Mouse (Mus musculus): Measurements from ENCODE around the gene Fign. TPM values are rescaled to one million over a fixed set of nuclear protein-coding genes. Genes with fewer than 3 reads are reported as not detected.

Fign gene
- polyA plus RNA-seq, 1 experiment = 3.6 TPM

DNA sequence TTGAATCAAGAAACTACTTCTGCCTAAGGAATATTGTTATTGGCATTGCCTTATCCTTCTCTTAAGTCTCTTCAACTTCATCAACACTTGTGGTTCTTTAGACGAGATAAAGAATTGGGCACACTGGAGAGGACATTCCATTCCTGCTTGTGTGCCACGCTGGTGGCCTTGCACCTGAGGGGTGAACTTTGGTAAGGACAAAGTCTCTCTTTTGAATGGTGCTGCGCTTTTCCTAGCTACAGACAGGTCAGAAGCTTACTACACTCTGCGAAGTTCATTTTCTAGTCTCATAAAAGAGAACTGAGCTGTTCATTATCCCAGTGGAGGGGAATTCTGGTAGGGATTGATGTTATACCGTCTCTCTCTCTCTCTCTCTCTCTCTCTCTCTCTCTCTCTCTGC, 38.4 kb downstream of the Fign start:
- TF ChIP-seq CTCF (conservative IDR thresholded peaks at IDR 0.05; ENCODE audit: insufficient read depth, insufficient read length, low read depth, low read length) (no peak), POLR2A (IDR thresholded peaks at IDR 0.05; ENCODE audit: low read depth, low read length) (no peak)
- no peaks in the 10 kb centered on the region for H3K27me3 ChIP-seq (replicated peaks; ENCODE audit: control insufficient read depth, insufficient read depth, low read length)
- no peaks in the 10 kb centered on the region for H3K36me3 ChIP-seq (ENCODE audit: control insufficient read depth, insufficient read depth, low read length)
- peak overlapping the region; percentile 82 for H3K27ac ChIP-seq (ENCODE audit: insufficient read depth, low read depth, low read length)
- peaks cover 12% of the 10 kb centered on the region for H3K4me1 ChIP-seq (ENCODE audit: control insufficient read depth, insufficient read depth, low read length)
- 54% methylated on average over 5 of the region's 5 CpGs for WGBS
- no peak overlapping the region for H3K4me3 ChIP-seq (ENCODE audit: insufficient read depth, low read depth, low read length)
- DNase-seq = peak; percentile 81

DNA sequence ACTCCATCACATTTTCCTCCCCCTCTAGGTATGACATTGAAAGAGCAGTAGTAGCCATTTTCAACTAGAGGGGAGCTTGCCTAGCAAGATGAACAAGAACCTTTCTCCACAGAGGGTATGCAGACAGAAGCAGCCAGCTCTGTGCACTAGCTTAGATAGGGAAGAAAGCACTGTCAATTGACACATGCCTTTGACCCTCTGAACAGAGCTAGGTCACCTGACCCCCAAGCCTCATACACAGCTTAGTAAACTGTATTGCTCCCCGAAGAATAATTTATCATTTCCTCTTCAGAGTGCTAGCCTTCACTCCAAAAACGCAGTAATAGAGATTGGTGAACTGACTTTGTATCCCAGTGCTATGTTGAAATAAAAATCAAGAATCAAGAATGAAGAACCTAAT, 49.7 kb downstream of the Fign start:
- TF ChIP-seq POLR2A (IDR thresholded peaks at IDR 0.05; ENCODE audit: low read depth, low read length) = no peak
- no peak for TF ChIP-seq CTCF (conservative IDR thresholded peaks at IDR 0.05; ENCODE audit: insufficient read depth, insufficient read length, low read depth, low read length)

DNA sequence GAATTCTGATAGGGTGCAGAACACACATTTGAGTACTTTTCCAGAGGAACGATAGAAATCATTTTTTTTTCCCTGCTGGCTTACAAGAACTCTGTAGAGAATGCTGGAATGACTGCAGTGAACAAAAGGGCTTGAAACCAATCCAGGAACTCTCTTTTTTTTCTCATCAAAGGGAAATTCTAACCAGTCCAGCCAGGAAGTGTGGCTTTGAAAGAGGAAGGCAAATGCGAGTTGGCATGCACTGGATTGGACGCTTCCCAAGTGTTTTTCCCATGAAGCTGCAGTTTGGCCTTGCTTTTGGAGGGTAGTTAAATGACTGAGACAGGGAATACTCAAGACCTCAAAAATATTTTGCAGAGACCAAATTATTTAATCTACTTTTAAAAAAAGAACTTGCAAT, 54.7 kb downstream of the Fign start:
- TF ChIP-seq CTCF (conservative IDR thresholded peaks at IDR 0.05; ENCODE audit: insufficient read depth, insufficient read length, low read depth, low read length) (no peak), POLR2A (IDR thresholded peaks at IDR 0.05; ENCODE audit: low read depth, low read length) (no peak)
- Histone ChIP-seq H3K4me3 (ENCODE audit: insufficient read depth, low read depth, low read length) (no peak overlapping the region), H3K27ac (ENCODE audit: insufficient read depth, low read depth, low read length) (no peak overlapping the region; the same call in 1 of the 2 replicates), H3K36me3 (ENCODE audit: control insufficient read depth, insufficient read depth, low read length) (no peaks in the 10 kb centered on the region), H3K4me1 (ENCODE audit: control insufficient read depth, insufficient read depth, low read length) (0 out of 2 replicates have a peak, but pooled peaks cover 2% of the 10 kb centered on the region), H3K27me3 (replicated peaks; ENCODE audit: control insufficient read depth, insufficient read depth, low read length) (no peaks in the 10 kb centered on the region)
- peak; percentile 83 for DNase-seq
- WGBS = 34% methylated on average over 3 of the region's 3 CpGs

More for the DNA sequence above, 49.7 kb downstream of the Fign start:
- no peak overlapping the region for H3K4me3 ChIP-seq (ENCODE audit: insufficient read depth, low read depth, low read length)
- no peaks in the 10 kb centered on the region for H3K27me3 ChIP-seq (replicated peaks; ENCODE audit: control insufficient read depth, insufficient read depth, low read length)
- 0 out of 2 replicates have a peak, but pooled peaks cover 2% of the 10 kb centered on the region for H3K4me1 ChIP-seq (ENCODE audit: control insufficient read depth, insufficient read depth, low read length)
- no peak overlapping the region for H3K27ac ChIP-seq (ENCODE audit: insufficient read depth, low read depth, low read length)
- no peak for DNase-seq
- WGBS = 59% methylated on average over 2 of the region's 2 CpGs
- no peaks in the 10 kb centered on the region for H3K36me3 ChIP-seq (ENCODE audit: control insufficient read depth, insufficient read depth, low read length)

- WGBS = 63% methylated on average over 3 of the region's 3 CpGs
- no peaks in the 10 kb centered on the region for H3K4me1 ChIP-seq (ENCODE audit: control insufficient read depth, insufficient read depth, low read length)
- no peak for DNase-seq
- no peak overlapping the region for H3K4me3 ChIP-seq (ENCODE audit: insufficient read depth, low read depth, low read length)
- no peak overlapping the region for H3K27ac ChIP-seq (ENCODE audit: insufficient read depth, low read depth, low read length)
- TF ChIP-seq CTCF (conservative IDR thresholded peaks at IDR 0.05; ENCODE audit: insufficient read depth, insufficient read length, low read depth, low read length) (no peak), POLR2A (IDR thresholded peaks at IDR 0.05; ENCODE audit: low read depth, low read length) (no peak)
- H3K36me3 ChIP-seq (ENCODE audit: control insufficient read depth, insufficient read depth, low read length) = no peaks in the 10 kb centered on the region
- H3K27me3 ChIP-seq (replicated peaks; ENCODE audit: control insufficient read depth, insufficient read depth, low read length) = no peaks in the 10 kb centered on the region
Measured at GRCm38 (mm10) chr2:64035393-64035792, 62.4 kb downstream of the Fign start.

GRCm38 (mm10) chr2:64033871-64034270, 64.0 kb downstream of the Fign start:
- Histone ChIP-seq H3K36me3 (ENCODE audit: control insufficient read depth, insufficient read depth, low read length) (no peaks in the 10 kb centered on the region), H3K4me3 (ENCODE audit: insufficient read depth, low read depth, low read length) (no peak overlapping the region), H3K4me1 (ENCODE audit: control insufficient read depth, insufficient read depth, low read length) (no peaks in the 10 kb centered on the region), H3K27ac (ENCODE audit: insufficient read depth, low read depth, low read length) (no peak overlapping the region), H3K27me3 (replicated peaks; ENCODE audit: control insufficient read depth, insufficient read depth, low read length) (no peaks in the 10 kb centered on the region)
- DNase-seq = no peak
- TF ChIP-seq CTCF (conservative IDR thresholded peaks at IDR 0.05; ENCODE audit: insufficient read depth, insufficient read length, low read depth, low read length) = no peak
- no peak for TF ChIP-seq POLR2A (IDR thresholded peaks at IDR 0.05; ENCODE audit: low read depth, low read length)
- 84% methylated on average over 3 of the region's 3 CpGs for WGBS

- Histone ChIP-seq H3K27ac (ENCODE audit: insufficient read depth, low read depth, low read length) (no peak overlapping the region), H3K4me3 (ENCODE audit: insufficient read depth, low read depth, low read length) (no peak overlapping the region), H3K27me3 (replicated peaks; ENCODE audit: control insufficient read depth, insufficient read depth, low read length) (no peaks in the 10 kb centered on the region), H3K4me1 (ENCODE audit: control insufficient read depth, insufficient read depth, low read length) (0 out of 2 replicates have a peak, but pooled peaks cover 2% of the 10 kb centered on the region), H3K36me3 (ENCODE audit: control insufficient read depth, insufficient read depth, low read length) (no peaks in the 10 kb centered on the region)
- DNase-seq = peak; percentile 9
- TF ChIP-seq POLR2A (IDR thresholded peaks at IDR 0.05; ENCODE audit: low read depth, low read length) (no peak), CTCF (conservative IDR thresholded peaks at IDR 0.05; ENCODE audit: insufficient read depth, insufficient read length, low read depth, low read length) (no peak)
- WGBS = 67% methylated on average over 4 of the region's 4 CpGs
Measured at GRCm38 (mm10) chr2:64025961-64026360, 71.9 kb downstream of the Fign start.

DNA sequence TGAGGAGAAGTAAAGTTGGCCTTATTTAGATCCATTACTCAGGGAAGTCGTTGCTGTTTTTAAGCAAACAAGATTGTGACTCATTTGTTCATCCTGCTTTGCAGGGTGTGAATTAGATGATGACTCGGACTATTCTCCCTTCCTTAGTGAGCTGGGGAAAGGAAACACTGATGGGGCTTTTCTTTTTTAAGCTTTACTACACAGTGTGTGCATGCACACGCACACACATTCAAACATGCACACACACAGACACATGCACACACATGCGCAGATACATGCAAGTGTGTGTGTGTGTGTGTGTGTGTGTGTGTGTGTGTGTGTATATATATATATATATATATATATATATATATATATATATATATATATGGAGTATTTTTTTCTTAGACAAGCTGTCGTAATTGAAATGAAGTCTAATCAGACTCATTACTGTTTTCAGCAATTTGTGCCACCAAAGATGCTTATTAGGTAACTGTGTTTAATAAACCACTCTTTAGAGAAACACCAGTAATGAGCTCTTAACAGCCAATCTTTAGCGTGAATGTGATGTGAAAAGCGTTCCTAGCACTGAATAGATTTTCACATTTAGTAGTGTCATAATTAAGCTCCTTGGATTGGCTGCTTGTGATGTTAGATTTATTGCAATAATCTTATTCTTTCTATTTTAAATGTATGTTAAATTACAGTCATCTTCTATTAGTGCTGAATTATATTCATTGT, 103.4 kb downstream of the Fign start:
- Histone ChIP-seq H3K4me1 (ENCODE audit: control insufficient read depth, insufficient read depth, low read length) (no peaks in the 10 kb centered on the region; the same call in 1 of the 2 replicates), H3K4me3 (ENCODE audit: insufficient read depth, low read depth, low read length) (no peak overlapping the region), H3K27me3 (replicated peaks; ENCODE audit: control insufficient read depth, insufficient read depth, low read length) (no peaks in the 10 kb centered on the region), H3K27ac (ENCODE audit: insufficient read depth, low read depth, low read length) (no peak overlapping the region), H3K36me3 (ENCODE audit: control insufficient read depth, insufficient read depth, low read length) (no peaks in the 10 kb centered on the region)
- WGBS = 80% methylated on average over 7 of the region's 7 CpGs
- no peak for TF ChIP-seq POLR2A (IDR thresholded peaks at IDR 0.05; ENCODE audit: low read depth, low read length)
- no peak for TF ChIP-seq CTCF (conservative IDR thresholded peaks at IDR 0.05; ENCODE audit: insufficient read depth, insufficient read length, low read depth, low read length)
- no peak for DNase-seq
